Mouse (Mus musculus) forebrain, embryonic 15.5 days (tissue): ENCODE measurements around the gene Stard3. TPM values are rescaled to one million over a fixed set of nuclear protein-coding genes. Genes with fewer than 3 reads are reported as not detected.

Experiments
- ATAC-seq: fragments of 200-750 bp; cut with Nextera tagmentation; replicated peaks from 2 replicates; pipeline ENCODE4 v1.8.0; 2017; ENCODE audit warnings: mild to moderate bottlenecking, moderate TSS enrichment, moderate library complexity
- H3K27ac ChIP-seq: fragments of 300-500 bp; sonication (generic); replicated peaks from 2 replicates; pipeline ENCODE4 v1.5.1; 2015; ENCODE audit warnings: mild to moderate bottlenecking, inconsistent platforms
- H3K27me3 ChIP-seq: fragments of 300-500 bp; sonication (generic); 2 replicates; pipeline ENCODE4 v1.6.1; 2015; ENCODE audit warnings: inconsistent platforms
- H3K36me3 ChIP-seq: fragments of 300-500 bp; sonication (generic); 2 replicates; pipeline ENCODE4 v1.6.1; 2015; ENCODE audit warnings: mild to moderate bottlenecking, inconsistent platforms
- H3K4me1 ChIP-seq: fragments of 300-500 bp; sonication (generic); 2 replicates; pipeline ENCODE4 v1.6.1; 2015; ENCODE audit warnings: inconsistent platforms
- H3K4me2 ChIP-seq: fragments of 300-500 bp; sonication (generic); replicated peaks from 2 replicates; pipeline ENCODE4 v1.6.1; 2015; ENCODE audit warnings: mild to moderate bottlenecking, inconsistent platforms
- H3K4me3 ChIP-seq: fragments of 300-500 bp; sonication (generic); 2 replicates; pipeline ENCODE4 v1.5.1; 2015; ENCODE audit warnings: mild to moderate bottlenecking, inconsistent platforms
- H3K9ac ChIP-seq: fragments of 300-500 bp; sonication (generic); replicated peaks from 2 replicates; pipeline ENCODE4 v1.6.1; 2015; ENCODE audit warnings: mild to moderate bottlenecking, inconsistent platforms
- H3K9me3 ChIP-seq: fragments of 300-500 bp; sonication (generic); 2 replicates; pipeline ENCODE4 v1.6.1; 2016; ENCODE audit warnings: inconsistent platforms
- WGBS: fragments of 180-500 bp; shearing (Covaris S2); methylation state at CpG from one replicate; pipeline ENCODE4 v1.1.7; 2015; ENCODE audit warnings: mixed read lengths; 5-methylcytosine and 5-hydroxymethylcytosine counted together
- polyA plus RNA-seq: library from polyadenylated mRNA; unstranded; fragments of >200 nt; fragmentation: Nextera tagmentation; extraction: Ambion mirVana; gene quantifications from 2 replicates; pipeline ENCODE4 v1.2.1, GENCODE M21; 2015

The Stard3 gene
- polyA plus RNA-seq, 1 experiment from 2014 or later: 53.2 TPM

- H3K27ac ChIP-seq: no peak overlapping the region
- peaks cover 8% of the 10 kb centered on the region; the same call in 1 of the 2 replicates for H3K36me3 ChIP-seq
- peaks cover 7% of the 10 kb centered on the region for H3K4me1 ChIP-seq
- no peak overlapping the region for H3K4me2 ChIP-seq
- WGBS: 60% methylated on average over 8 of the region's 8 CpGs
- no peak overlapping the region for H3K9ac ChIP-seq
- H3K27me3 ChIP-seq: peaks cover 20% of the 10 kb centered on the region
- H3K4me3 ChIP-seq: no peak overlapping the region
- no peak for ATAC-seq
- no peaks in the 10 kb centered on the region for H3K9me3 ChIP-seq
These were observed 26.8 kb downstream of the Stard3 start for GRCm38 (mm10) chr11:98384721-98385637.

GRCm38 (mm10) chr11:98385638-98386585 is 27.7 kb downstream of the Stard3 start, which contains the start of gene Pnmt:
Gene Pnmt (plus strand): TSS chr11:98386450.
- 56% methylated on average over 25 of the region's 25 CpGs for WGBS
- no peak for ATAC-seq
- Histone ChIP-seq H3K27me3 (peaks cover 20% of the 10 kb centered on the region), H3K9ac (no peak within 1 kb of the TSS), H3K4me3 (no peak within 1 kb of the TSS), H3K4me2 (0 out of 2 replicates have a peak within 1 kb of the TSS, but pooled peaks have one; percentile 8), H3K9me3 (no peaks in the 10 kb centered on the region), H3K27ac (no peak within 1 kb of the TSS), H3K4me1 (peaks cover 2% of the 10 kb centered on the region; the same call in 1 of the 2 replicates), H3K36me3 (peaks cover under 1% of the 10 kb centered on the region; the same call in 1 of the 2 replicates)

GRCm38 (mm10) chr11:98386596-98386995 is 28.4 kb downstream of the Stard3 start:
- 18% methylated on average over 24 of the region's 24 CpGs for WGBS
- no peak overlapping the region for H3K9ac ChIP-seq
- H3K4me3 ChIP-seq: no peak overlapping the region
- peaks cover 2% of the 10 kb centered on the region; the same call in 1 of the 2 replicates for H3K4me1 ChIP-seq
- H3K9me3 ChIP-seq: no peaks in the 10 kb centered on the region
- H3K4me2 ChIP-seq: 0 out of 2 replicates have a peak overlapping the region, but pooled peaks have one; percentile 8
- no peak for ATAC-seq
- no peaks in the 10 kb centered on the region for H3K36me3 ChIP-seq
- peaks cover 20% of the 10 kb centered on the region for H3K27me3 ChIP-seq
- no peak overlapping the region for H3K27ac ChIP-seq

- no peak overlapping the region for H3K27ac ChIP-seq
- no peak overlapping the region for H3K4me2 ChIP-seq
- no peaks in the 10 kb centered on the region for H3K36me3 ChIP-seq
- no peak overlapping the region for H3K4me3 ChIP-seq
- WGBS: 62% methylated on average over 14 of the region's 14 CpGs
- H3K27me3 ChIP-seq: peaks cover 20% of the 10 kb centered on the region
- H3K4me1 ChIP-seq: peaks cover 2% of the 10 kb centered on the region; the same call in 1 of the 2 replicates
- H3K9me3 ChIP-seq: no peaks in the 10 kb centered on the region
- ATAC-seq: no peak
- H3K9ac ChIP-seq: no peak overlapping the region
These were observed 28.9 kb downstream of the Stard3 start for GRCm38 (mm10) chr11:98387056-98387577.

GRCm38 (mm10) chr11:98388282-98388681 is 30.1 kb downstream of the Stard3 start:
- H3K4me2 ChIP-seq: no peak overlapping the region
- ATAC-seq: no peak
- 72% methylated on average over 10 of the region's 10 CpGs for WGBS
- no peak overlapping the region for H3K4me3 ChIP-seq
- H3K9me3 ChIP-seq: no peaks in the 10 kb centered on the region
- no peaks in the 10 kb centered on the region for H3K36me3 ChIP-seq
- H3K27ac ChIP-seq: no peak overlapping the region
- no peak overlapping the region for H3K9ac ChIP-seq
- peaks cover 4% of the 10 kb centered on the region for H3K4me1 ChIP-seq
- peaks cover 20% of the 10 kb centered on the region for H3K27me3 ChIP-seq

- 29% methylated on average over 9 of the region's 9 CpGs for WGBS
- no peak overlapping the region for H3K4me2 ChIP-seq
- H3K36me3 ChIP-seq: no peaks in the 10 kb centered on the region
- no peak overlapping the region for H3K4me3 ChIP-seq
- H3K4me1 ChIP-seq: peaks cover 14% of the 10 kb centered on the region
- H3K9me3 ChIP-seq: no peaks in the 10 kb centered on the region
- H3K9ac ChIP-seq: no peak overlapping the region
- ATAC-seq: no peak
- H3K27me3 ChIP-seq: peaks cover 20% of the 10 kb centered on the region
- H3K27ac ChIP-seq: no peak overlapping the region
These were observed 31.1 kb downstream of the Stard3 start for GRCm38 (mm10) chr11:98389221-98389780.

GRCm38 (mm10) chr11:98390141-98390540 is 32.0 kb downstream of the Stard3 start:
- Histone ChIP-seq H3K9ac (no peak overlapping the region), H3K4me3 (no peak overlapping the region), H3K4me2 (no peak overlapping the region), H3K36me3 (no peaks in the 10 kb centered on the region), H3K4me1 (peaks cover 16% of the 10 kb centered on the region), H3K27me3 (peaks cover 20% of the 10 kb centered on the region), H3K9me3 (no peaks in the 10 kb centered on the region), H3K27ac (no peak overlapping the region)
- 77% methylated on average over 12 of the region's 12 CpGs for WGBS
- ATAC-seq: no peak

- no peak for ATAC-seq
These were observed 33.9 kb downstream of the Stard3 start for GRCm38 (mm10) chr11:98392034-98392433.

GRCm38 (mm10) chr11:98392645-98393044 is 34.5 kb downstream of the Stard3 start:
- no peaks in the 10 kb centered on the region for H3K36me3 ChIP-seq
- H3K4me2 ChIP-seq: no peak overlapping the region
- no peaks in the 10 kb centered on the region for H3K9me3 ChIP-seq
- H3K9ac ChIP-seq: no peak overlapping the region
- no peak overlapping the region for H3K27ac ChIP-seq
- WGBS: 48% methylated on average over 4 of the region's 4 CpGs
- peaks cover 6% of the 10 kb centered on the region for H3K27me3 ChIP-seq
- no peak overlapping the region for H3K4me3 ChIP-seq
- no peak for ATAC-seq
- H3K4me1 ChIP-seq: peaks cover 16% of the 10 kb centered on the region

More at GRCm38 (mm10) chr11:98392034-98392433, 33.9 kb downstream of the Stard3 start:
- Histone ChIP-seq H3K36me3 (no peaks in the 10 kb centered on the region), H3K4me2 (no peak overlapping the region), H3K9me3 (no peaks in the 10 kb centered on the region), H3K27me3 (peaks cover 11% of the 10 kb centered on the region), H3K27ac (no peak overlapping the region), H3K4me3 (no peak overlapping the region), H3K4me1 (peaks cover 16% of the 10 kb centered on the region), H3K9ac (no peak overlapping the region)
- 21% methylated on average over 8 of the region's 8 CpGs for WGBS

- no peak overlapping the region for H3K4me3 ChIP-seq
- no peak overlapping the region for H3K27ac ChIP-seq
- peaks cover 16% of the 10 kb centered on the region for H3K4me1 ChIP-seq
- no peak overlapping the region for H3K4me2 ChIP-seq
- H3K36me3 ChIP-seq: no peaks in the 10 kb centered on the region
- H3K27me3 ChIP-seq: no peaks in the 10 kb centered on the region
- no peak for ATAC-seq
- WGBS: 74% methylated on average over 6 of the region's 6 CpGs
- no peak overlapping the region; the same call in 1 of the 2 replicates for H3K9ac ChIP-seq
- H3K9me3 ChIP-seq: no peaks in the 10 kb centered on the region
These were observed 35.1 kb downstream of the Stard3 start for GRCm38 (mm10) chr11:98393317-98393716.

- WGBS: 51% methylated on average over 6 of the region's 6 CpGs
- Histone ChIP-seq H3K4me3 (no peak overlapping the region), H3K4me2 (no peak overlapping the region), H3K4me1 (peaks cover 14% of the 10 kb centered on the region), H3K9ac (no peak overlapping the region), H3K27ac (no peak overlapping the region), H3K9me3 (no peaks in the 10 kb centered on the region), H3K27me3 (no peaks in the 10 kb centered on the region), H3K36me3 (no peaks in the 10 kb centered on the region)
- ATAC-seq: no peak
These were observed 36.1 kb downstream of the Stard3 start for GRCm38 (mm10) chr11:98394301-98394700.
